Mouse (Mus musculus) cerebellum, adult 9-11 months (tissue): ENCODE measurements around the gene Klhl20.
A peak's percentile ranks its signal among the peaks of the same experiment; 100 is the strongest.

Experiments
- DNase-seq: peaks from one replicate; pipeline ENCODE4 v3.0.0; 2022

Klhl20 gene

GRCm38 (mm10) chr1:161070352-161071271 lies 60.7 kb downstream of the Klhl20 start, which contains the start of the genes Dars2 and Cenpl:
TSS of gene Dars2 (minus strand) at chr1:161070658.
TSS of gene Cenpl (plus strand) at chr1:161070713.
- peak; percentile 96 for DNase-seq

GRCm38 (mm10) chr1:161063351-161063750 lies 68.0 kb downstream of the Klhl20 start:
- no peak for DNase-seq

- no peak for DNase-seq
Measured at GRCm38 (mm10) chr1:161057164-161057563, 74.1 kb downstream of the Klhl20 start.

- no peak for DNase-seq
Measured at GRCm38 (mm10) chr1:161046972-161047371, 84.3 kb downstream of the Klhl20 start.

- DNase-seq: no peak
Measured at GRCm38 (mm10) chr1:161041261-161042020, 89.9 kb downstream of the Klhl20 start.

GRCm38 (mm10) chr1:161040855-161041254 lies 90.5 kb downstream of the Klhl20 start:
- no peak for DNase-seq

GRCm38 (mm10) chr1:161040426-161040770 lies 90.9 kb downstream of the Klhl20 start:
- no peak for DNase-seq

- DNase-seq: no peak
Measured at GRCm38 (mm10) chr1:161039741-161040425, 91.4 kb downstream of the Klhl20 start.

- DNase-seq: no peak
Measured at GRCm38 (mm10) chr1:161038968-161039721, 92.2 kb downstream of the Klhl20 start.
